Mouse (Mus musculus): ENCODE results near the gene Cachd1. TPM values are rescaled to one million over a fixed set of nuclear protein-coding genes. Genes with fewer than 3 reads are reported as not detected.

Gene Cachd1
- total RNA-seq, 1 experiment from 2014 or later: not detected

DNA sequence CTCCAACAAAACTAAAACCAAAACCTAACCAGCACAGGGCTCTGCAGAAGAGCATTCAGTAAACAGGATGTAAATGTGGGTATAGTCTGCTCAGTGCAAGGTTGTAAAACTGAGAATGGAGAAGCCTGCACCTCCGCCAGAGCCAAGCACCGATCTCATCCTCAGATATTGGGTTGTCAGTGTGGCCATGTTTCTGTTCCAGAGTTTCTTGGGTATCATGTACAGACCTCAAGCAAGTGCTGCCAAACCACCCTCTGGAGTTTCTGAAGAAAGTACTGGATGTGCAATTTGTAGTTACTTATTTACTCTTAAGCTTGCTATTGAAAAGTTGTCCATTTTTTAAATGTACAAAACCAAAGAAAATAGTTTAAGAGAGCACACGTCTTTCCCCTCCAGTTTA, 6.4 kb downstream of the Cachd1 start:
- ATAC-seq (ENCODE audit: extremely low read depth, insufficient number of reproducible peaks, low FRiP score, poor library complexity, severe bottlenecking): no peak

DNA sequence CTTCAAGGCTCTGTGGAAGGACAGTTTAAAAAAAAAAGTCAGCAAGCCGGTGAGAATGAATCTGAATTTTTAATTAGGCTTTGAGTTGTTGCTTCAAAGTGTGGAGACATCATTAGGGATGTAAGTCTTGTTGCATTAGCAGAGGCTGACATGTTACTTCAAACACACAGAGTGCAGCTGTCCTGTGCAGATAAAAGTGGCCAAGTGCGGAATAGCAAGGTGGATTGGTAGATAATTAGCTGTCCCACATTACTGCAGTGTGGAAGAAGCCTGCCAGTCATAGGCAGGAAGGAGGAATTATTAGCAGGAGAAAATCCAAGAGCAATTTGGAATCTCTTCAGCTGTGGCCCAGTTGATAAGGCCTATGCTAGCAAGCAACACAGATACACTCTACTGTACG, 10.7 kb downstream of the Cachd1 start:
- ATAC-seq (ENCODE audit: extremely low read depth, insufficient number of reproducible peaks, low FRiP score, poor library complexity, severe bottlenecking): no peak

DNA sequence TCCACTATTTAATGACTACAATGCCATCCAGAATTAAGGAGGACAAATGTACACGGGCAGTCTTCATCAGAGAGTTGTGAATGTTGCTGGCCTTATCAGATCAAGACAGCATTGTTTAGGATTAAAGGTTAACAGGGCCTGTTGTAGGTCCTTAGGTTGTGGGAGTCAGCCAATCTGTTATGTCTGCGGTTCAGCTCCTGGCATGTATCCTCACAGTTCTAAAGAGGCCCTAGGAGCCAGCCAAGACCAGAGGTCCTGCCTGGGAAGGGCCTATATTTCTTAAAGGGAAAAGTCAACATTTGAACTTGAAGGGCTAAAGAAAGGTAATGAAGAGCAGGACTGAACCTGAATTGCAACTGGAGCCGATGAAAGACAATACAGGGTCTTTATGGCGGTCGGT, 13.7 kb downstream of the Cachd1 start:
- no peak for ATAC-seq (ENCODE audit: extremely low read depth, insufficient number of reproducible peaks, low FRiP score, poor library complexity, severe bottlenecking)

DNA sequence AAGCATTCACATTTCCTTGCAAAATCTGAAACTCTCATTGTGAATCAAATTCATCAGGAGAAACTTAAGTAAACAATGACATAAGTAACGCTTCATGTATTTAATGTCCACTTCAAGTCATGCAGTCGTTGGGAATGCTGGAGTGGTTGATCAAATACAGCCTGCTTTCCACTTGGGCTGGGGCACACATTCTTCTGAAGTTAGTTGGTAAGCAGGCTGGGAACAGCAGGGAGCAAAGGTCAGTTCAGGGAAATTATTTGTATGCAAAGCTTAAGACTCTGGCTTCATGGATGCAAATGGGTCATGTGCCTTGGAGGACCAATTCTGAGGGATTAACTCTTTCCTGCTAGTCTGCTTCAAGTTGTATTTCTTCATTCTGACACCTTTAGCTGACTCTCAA, 16.7 kb downstream of the Cachd1 start:
- ATAC-seq (ENCODE audit: extremely low read depth, insufficient number of reproducible peaks, low FRiP score, poor library complexity, severe bottlenecking): no peak

DNA sequence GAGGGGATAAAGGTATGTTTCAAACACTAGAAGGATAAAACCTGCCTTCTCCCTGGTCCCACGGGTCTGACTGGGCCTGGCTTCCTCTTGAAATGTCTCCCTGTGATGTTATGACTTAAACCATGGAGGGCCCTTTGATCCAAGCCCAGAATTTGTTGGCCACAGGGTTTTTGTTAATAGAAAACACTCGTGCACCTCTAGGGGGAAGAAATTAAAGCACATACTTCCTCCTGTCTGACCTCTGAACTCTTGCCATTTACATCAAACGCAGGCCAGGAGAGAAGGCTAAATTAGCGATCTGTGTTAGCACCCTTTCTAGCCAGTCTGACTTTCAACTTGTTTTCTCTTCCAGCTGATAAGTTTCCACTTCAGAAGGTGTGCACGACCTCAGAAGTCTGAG, 19.0 kb downstream of the Cachd1 start:
- no peak for ATAC-seq (ENCODE audit: extremely low read depth, insufficient number of reproducible peaks, low FRiP score, poor library complexity, severe bottlenecking)

DNA sequence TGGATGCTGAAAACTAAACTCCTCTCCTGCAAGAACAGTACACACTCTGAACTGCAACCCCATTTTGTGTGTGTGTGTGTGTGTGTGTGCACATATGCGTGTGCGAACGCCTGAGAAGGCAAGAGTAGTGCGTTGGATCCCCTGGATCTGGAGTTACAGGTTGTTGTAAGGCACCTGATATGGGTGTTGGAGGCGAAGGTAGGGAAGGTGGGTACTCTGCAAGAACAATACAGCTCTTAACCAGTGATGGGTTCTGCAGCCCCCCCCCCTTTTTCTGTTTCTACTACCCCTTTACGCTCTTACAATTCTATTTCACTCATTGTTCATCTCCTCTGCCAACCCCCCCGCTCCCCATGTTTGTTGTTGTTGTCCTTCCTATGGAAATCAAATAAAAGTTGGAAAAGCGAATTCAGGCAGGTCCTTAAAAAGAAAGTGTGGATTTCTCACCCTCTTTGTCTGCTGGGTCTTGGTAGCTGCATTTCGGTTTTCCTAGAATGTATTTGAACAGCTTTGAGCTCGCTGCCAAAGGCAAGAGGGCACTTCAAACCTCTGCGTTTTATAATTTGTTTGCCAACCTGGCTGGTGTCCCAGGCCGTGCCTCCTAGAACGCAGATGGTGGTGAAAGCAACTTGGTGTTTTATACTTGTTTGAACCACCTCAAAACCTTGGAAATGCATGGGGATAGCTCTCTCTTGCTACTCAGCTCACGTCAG, 24.4 kb downstream of the Cachd1 start:
- no peak for ATAC-seq (ENCODE audit: extremely low read depth, insufficient number of reproducible peaks, low FRiP score, poor library complexity, severe bottlenecking)

DNA sequence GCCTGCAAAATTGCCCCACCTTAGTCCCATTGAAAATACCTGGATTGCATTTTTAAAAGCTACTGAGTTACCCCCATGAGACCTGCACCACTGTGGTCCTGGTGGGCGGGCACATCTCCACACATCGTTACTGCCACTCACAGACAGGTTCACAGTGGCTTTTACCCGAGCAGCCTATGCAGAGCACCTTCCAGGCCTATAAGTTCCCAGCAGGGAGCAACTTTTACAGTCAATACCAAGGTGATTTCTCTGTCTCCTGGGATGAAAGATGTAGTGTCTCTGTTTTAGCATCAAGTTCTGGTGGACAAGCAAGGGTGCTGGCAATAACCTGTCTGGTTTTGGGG, 24.9 kb downstream of the Cachd1 start:
- no peak for ATAC-seq (ENCODE audit: extremely low read depth, insufficient number of reproducible peaks, low FRiP score, poor library complexity, severe bottlenecking)

DNA sequence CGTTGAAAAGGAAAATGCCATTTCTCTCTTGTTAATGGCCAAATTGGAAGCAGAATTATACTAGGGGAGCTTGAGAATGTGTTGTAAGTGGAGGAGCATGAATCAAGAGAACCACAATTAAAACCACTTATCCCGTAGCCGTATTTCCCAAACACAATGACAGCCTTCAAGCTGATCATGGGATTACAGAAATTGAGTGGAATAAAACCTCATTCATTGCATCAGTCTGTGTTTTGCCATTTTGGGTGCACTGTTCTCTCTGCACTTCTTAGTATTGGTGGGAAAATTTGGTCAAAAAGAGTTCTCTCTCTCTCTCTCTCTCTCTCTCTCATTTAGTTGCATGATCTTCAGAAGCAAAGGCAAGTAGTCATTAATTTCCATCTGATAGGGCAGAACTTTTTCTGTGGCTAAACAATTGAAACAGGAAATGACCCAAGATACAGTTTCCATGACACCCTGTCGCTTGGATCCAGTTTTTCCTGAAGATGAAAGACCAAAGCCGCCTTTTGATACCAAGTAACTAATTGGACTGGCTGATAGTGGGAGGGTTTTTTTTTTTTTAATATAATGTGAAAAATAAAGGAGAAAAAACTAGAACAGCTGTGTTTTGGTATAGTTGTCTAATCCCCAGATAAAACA, 34.7 kb downstream of the Cachd1 start:
- no peak for ATAC-seq (ENCODE audit: extremely low read depth, insufficient number of reproducible peaks, low FRiP score, poor library complexity, severe bottlenecking)

DNA sequence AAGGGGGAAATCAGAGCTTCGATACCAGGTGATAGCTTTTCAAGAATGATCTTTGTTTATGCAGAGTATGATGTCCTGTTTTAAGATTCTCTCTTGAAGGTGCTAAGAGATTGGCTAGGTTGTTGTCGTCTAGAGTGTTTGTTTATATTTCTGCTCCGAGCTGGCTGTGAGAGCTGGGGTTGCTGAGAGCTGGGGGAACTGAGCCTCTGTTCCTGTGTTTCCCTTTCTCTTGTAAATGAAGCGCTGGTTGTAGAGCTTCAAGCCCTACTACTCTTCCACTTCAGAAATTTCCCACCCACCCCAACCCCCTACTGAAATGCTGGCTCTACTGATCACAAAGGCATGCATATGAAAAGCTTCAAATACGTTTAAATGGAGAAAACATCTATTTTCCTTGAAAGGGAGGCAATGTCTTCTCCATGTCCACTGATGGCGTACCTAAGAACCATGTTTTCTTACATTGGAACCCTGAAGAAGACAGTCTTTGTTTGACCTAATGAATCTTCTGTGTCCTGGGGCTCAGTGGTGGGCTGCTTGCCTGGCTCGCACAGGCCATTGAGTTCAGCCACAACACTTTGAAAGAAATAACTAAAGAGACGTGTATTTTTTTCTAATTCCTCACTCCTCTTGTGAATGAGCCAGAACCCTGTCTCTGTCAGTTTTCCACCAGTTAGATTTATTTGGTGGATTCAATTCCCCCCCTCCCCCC, 35.5 kb downstream of the Cachd1 start:
- ATAC-seq (ENCODE audit: extremely low read depth, insufficient number of reproducible peaks, low FRiP score, poor library complexity, severe bottlenecking): no peak

DNA sequence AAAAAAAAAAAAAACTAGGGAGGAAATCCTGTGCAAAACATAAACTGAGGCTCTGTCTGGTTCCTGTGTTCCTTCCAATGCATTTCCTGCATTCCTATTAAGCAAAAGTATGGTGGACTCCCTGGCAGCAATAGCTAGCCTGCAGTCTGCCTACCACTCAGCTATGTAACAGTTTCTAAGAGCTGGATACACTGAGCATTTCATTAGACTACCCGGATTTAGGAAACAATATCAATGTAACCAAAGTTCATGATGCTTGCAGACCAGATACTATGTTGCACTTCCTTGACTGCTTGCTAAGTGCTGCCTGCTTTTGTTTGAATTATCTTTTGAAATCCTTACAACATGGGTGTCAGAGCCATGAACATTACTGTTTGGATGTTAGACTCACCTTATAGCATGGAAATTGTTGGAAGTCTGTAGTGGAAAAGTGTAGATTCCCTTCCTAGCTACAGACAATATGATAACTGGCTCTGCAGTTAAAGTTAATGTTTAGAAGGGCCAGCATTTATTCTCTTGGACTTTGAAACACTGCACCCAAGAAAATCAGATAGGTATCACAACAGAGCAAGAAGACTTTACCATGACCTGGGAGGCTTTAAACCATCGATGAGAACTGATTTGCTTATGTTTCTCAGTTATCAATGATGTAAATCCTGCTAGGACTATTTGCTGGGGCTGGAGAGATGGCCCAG, 37.4 kb downstream of the Cachd1 start:
- no peak for ATAC-seq (ENCODE audit: extremely low read depth, insufficient number of reproducible peaks, low FRiP score, poor library complexity, severe bottlenecking)

DNA sequence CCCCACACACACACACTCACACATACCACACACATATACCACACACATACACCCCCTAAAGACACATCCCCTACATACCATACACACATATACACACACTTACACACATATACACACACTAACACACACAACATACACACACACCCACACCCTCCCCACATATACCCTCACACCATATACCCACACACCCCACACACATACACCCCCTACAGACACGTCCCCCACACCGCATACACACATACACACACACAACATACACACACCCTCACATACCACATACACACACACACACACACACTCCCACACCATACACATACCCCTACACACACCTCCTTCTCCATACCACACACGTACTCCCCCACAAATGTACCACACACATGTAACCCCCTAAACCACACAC, 42.8 kb downstream of the Cachd1 start:
- ATAC-seq (ENCODE audit: extremely low read depth, insufficient number of reproducible peaks, low FRiP score, poor library complexity, severe bottlenecking): no peak

DNA sequence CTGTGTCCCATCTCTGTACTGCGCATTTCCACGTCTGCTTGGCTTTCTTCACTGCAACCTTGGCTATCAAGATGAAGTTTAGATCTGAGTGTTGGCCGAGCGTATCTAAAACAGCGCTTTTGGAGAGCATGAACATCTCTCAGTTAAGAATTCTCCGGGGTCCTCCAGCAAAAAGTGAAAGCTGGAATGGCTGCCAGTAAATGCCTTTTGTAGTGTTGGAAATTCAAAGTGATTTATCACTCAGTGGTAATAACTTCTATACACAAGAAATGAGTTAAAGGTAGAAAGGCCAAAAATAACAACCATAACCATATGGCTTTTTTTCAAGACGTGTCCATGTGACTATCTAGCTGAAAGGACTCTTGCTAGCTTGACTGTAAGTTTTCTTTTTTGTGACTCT, 46.1 kb downstream of the Cachd1 start:
- ATAC-seq (ENCODE audit: extremely low read depth, insufficient number of reproducible peaks, low FRiP score, poor library complexity, severe bottlenecking): no peak

DNA sequence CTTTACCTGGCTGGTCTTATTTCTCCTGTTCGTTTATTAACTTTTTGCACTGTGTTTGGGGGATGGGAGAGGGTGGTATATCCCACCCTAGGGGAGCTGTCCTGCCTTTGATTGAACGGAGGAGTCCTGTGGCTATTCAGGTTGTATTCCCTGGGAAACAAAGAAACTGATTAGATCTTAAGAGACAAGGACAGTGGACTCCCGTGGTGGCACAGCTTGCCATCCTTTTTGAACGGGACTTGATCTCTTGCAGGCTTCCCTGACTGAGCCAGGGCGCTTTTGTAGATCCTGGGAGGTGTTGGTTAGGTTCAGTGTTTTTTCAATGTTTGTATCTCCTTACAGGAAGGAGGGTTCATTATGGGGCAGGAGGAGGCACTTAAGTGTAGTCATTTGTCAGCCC, 50.9 kb downstream of the Cachd1 start:
- ATAC-seq (ENCODE audit: extremely low read depth, insufficient number of reproducible peaks, low FRiP score, poor library complexity, severe bottlenecking): no peak

DNA sequence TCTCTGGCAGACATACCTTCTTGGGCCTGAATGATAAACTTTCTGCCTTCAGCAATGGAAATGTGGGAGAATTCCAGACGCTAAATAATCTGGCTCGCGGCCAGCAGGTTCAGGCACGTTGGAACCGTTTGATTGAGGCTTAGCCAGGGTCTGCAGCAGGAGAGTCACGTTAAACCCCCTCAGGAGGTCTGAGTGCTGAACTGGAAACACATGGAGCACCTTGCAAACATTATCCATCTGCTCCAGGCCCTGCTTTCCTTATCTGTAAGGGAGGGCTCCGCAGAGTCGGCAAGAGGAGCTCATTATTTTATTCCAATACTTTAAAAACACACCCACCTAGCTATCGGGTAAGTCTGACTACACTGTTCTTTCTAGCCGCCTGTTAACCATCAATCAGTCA, 52.3 kb downstream of the Cachd1 start:
- no peak for ATAC-seq (ENCODE audit: extremely low read depth, insufficient number of reproducible peaks, low FRiP score, poor library complexity, severe bottlenecking)

DNA sequence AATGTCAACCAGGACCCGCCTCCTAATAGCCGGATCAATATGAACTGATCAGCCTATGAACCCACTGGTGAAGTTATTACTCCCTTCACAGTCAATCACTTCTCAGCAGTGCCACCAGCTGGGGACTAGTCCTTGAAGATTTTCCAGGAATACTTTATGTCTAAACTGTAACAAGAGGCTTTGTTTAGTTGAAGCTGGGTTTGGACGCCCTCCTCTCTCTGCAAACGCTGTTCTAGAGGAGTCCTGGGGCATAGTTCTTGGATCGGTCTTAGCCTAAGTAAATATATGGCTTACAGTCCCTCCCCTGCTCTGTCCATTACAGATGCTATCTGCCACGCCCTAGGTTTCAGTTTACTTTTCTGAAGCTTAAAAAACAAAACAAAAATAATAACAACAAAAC, 60.7 kb downstream of the Cachd1 start:
- no peak for ATAC-seq (ENCODE audit: extremely low read depth, insufficient number of reproducible peaks, low FRiP score, poor library complexity, severe bottlenecking)

DNA sequence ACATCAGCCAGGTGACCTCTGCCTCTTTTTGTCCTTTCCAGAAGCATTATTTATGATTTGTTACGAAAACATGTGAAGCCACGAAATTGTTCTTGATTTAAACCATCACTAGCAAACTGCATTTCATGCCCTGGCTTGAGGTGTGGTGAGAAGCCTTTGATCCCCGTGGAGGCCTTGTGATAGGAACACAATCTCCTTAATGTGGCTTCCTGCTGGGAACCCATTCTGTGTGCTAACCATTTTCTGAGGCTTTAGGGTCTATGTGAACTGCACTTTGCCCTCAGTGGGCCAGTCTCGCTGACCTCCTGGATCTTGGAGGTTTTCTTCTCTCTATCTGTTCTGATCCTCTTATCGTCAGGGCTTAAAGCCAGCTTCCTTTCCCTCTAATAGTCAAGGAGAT, 66.2 kb downstream of the Cachd1 start:
- ATAC-seq (ENCODE audit: extremely low read depth, insufficient number of reproducible peaks, low FRiP score, poor library complexity, severe bottlenecking): no peak

DNA sequence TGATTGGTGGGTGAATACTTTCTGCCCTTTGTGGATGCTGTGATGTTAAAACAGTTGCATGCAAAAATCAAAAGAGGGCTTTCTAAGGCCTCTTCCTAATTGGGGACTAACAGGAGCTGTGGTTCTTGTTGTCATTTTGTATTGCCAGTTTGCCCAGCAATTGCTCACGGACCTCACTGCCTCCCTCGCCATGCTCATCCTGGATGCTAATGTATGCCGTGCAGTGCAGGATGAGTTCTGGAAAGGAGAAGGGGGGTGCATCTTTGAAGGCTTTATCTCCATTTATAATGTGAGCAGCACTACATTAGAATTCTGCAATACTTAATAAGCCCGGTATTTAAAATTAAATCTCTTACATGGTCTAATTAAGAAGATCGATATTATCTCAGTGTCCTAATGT, 66.6 kb downstream of the Cachd1 start:
- no peak for ATAC-seq (ENCODE audit: extremely low read depth, insufficient number of reproducible peaks, low FRiP score, poor library complexity, severe bottlenecking)

DNA sequence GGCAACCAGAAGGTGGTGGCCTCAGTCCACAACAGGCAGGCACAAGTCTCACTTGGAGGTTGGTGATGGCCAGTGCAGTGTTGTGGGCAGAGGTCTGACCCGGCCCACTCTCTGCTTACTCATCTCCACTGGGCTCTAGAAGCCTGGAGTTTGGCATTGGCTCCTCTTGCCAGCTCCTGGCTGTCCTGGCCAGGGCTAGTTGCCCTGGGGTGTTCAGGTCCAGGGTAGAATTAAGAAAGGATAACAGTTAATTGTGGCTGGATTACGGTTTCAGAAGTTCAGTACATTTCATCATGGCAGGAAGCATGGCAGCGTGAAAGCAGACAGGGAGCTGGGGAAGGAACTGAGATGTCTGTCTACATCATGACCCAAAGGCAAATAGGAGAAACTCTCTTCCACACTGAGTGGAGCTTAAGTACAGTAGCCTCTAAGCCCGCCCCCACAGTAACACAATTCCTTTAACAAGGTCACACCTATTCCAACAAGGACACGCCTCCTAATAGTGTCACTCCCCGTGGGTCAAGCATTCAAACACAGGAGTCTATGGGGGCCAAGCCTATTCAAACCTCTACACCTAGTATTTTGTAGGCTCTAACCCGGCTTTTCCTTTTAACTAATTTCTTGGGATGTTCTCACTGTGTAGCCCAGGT, 74.5 kb downstream of the Cachd1 start:
- ATAC-seq (ENCODE audit: extremely low read depth, insufficient number of reproducible peaks, low FRiP score, poor library complexity, severe bottlenecking): no peak

DNA sequence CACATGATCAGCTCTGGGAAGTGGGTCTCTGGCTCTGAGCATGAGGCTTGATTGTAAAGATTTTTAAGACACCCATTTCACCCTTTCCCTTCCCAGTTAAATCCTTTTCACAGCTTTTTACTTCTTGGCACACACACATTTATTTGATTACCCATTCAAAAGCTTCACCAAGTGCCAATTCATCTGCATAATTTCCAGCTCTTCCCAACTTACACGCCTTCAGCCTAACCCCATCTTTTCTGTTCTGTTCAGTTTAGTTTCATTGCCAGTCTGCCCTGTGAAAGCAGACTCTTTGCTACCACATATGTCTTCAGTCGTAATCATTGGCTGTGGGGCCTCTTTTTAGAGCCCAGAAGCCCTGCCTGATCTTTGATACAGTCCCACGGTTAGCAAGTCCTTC, 76.0 kb downstream of the Cachd1 start:
- no peak for ATAC-seq (ENCODE audit: extremely low read depth, insufficient number of reproducible peaks, low FRiP score, poor library complexity, severe bottlenecking)

Data from neutrophil, adult 5-6 weeks (primary cell).